Mouse (Mus musculus): Measurements from ENCODE around the gene Snx27.

GRCm38 (mm10) chr3:94565127-94565526, 17.4 kb downstream of the Snx27 start:
- TF ChIP-seq CTCF (IDR thresholded peaks at IDR 0.05; ENCODE audit: control insufficient read depth, insufficient read depth, insufficient replicate concordance, low read depth, low read length) (no peak), POLR2A (IDR thresholded peaks at IDR 0.05; ENCODE audit: control insufficient read depth, low read depth, low read length) (no peak)

All from testis, adult 2 months (tissue).